Mouse (Mus musculus): ENCODE measurements at regions not wholly inside any gene's neighbourhood (a gene's known extent, or its start where the extent isn't known, plus 50 kb on each side); places are given as distances from the start of the nearest gene placed in this dataset.

GRCm38 (mm10) chr16:9264554-9265145 is 434.8 kb downstream of the 1810013L24Rik start:
- ATAC-seq, result no peak

- ATAC-seq, result no peak
Observed at GRCm38 (mm10) chr16:9267204-9267603, 437.3 kb downstream of the 1810013L24Rik start.

GRCm38 (mm10) chr16:9270099-9270498 is 440.2 kb downstream of the 1810013L24Rik start:
- ATAC-seq, result no peak

GRCm38 (mm10) chr16:9270671-9271070 is 440.8 kb downstream of the 1810013L24Rik start:
- ATAC-seq, result no peak

- ATAC-seq, result no peak
Observed at GRCm38 (mm10) chr16:9273751-9274300, 443.9 kb downstream of the 1810013L24Rik start.

GRCm38 (mm10) chr16:9274583-9275100 is 444.7 kb downstream of the 1810013L24Rik start:
- ATAC-seq, result no peak

- ATAC-seq, result no peak
Observed at GRCm38 (mm10) chr16:9275426-9275825, 445.5 kb downstream of the 1810013L24Rik start.

GRCm38 (mm10) chr16:9277064-9277463 is 447.2 kb downstream of the 1810013L24Rik start:
- ATAC-seq, result no peak

GRCm38 (mm10) chr16:9279726-9280125 is 449.8 kb downstream of the 1810013L24Rik start:
- no peak for ATAC-seq

- no peak for ATAC-seq
Observed at GRCm38 (mm10) chr16:9280431-9280830, 450.5 kb downstream of the 1810013L24Rik start.

GRCm38 (mm10) chr16:9280931-9281330 is 451.0 kb downstream of the 1810013L24Rik start:
- no peak for ATAC-seq

GRCm38 (mm10) chr16:9284423-9284822 is 454.5 kb downstream of the 1810013L24Rik start:
- no peak for ATAC-seq

GRCm38 (mm10) chr16:9285921-9286320 is 456.0 kb downstream of the 1810013L24Rik start:
- no peak for ATAC-seq

- ATAC-seq, result no peak
Observed at GRCm38 (mm10) chr16:9287557-9287956, 457.7 kb downstream of the 1810013L24Rik start.

- ATAC-seq, result no peak
Observed at GRCm38 (mm10) chr16:9291356-9292020, 461.6 kb downstream of the 1810013L24Rik start.

- ATAC-seq, result no peak
Observed at GRCm38 (mm10) chr16:9303134-9303533, 473.2 kb downstream of the 1810013L24Rik start.

GRCm38 (mm10) chr16:9304079-9304478 is 474.2 kb downstream of the 1810013L24Rik start:
- ATAC-seq, result no peak

GRCm38 (mm10) chr16:9310744-9311143 is 480.8 kb downstream of the 1810013L24Rik start:
- no peak for ATAC-seq

- no peak for ATAC-seq
Observed at GRCm38 (mm10) chr16:9335626-9336025, 505.7 kb downstream of the 1810013L24Rik start.

- ATAC-seq, result no peak
Observed at GRCm38 (mm10) chr16:9336063-9336462, 506.2 kb downstream of the 1810013L24Rik start.

- ATAC-seq, result no peak
Observed at GRCm38 (mm10) chr16:9339456-9339855, 509.6 kb downstream of the 1810013L24Rik start.

GRCm38 (mm10) chr16:9341245-9341644 is 511.3 kb downstream of the 1810013L24Rik start:
- ATAC-seq, result no peak

GRCm38 (mm10) chr16:9353811-9354210 is 523.9 kb downstream of the 1810013L24Rik start:
- no peak for ATAC-seq
